Mouse (Mus musculus) CH12.LX (cell line): ENCODE results near the gene Cbr2. TPM values are rescaled to one million over a fixed set of nuclear protein-coding genes. Genes with fewer than 3 reads are reported as not detected.

Experiments
- DNase-seq: peaks from one replicate; pipeline ENCODE4 v3.0.0-alpha.2; 2013; ENCODE audit errors: extremely low read depth
- H3K27ac ChIP-seq: 2 replicates; pipeline ENCODE4 v1.5.1; 2012; ENCODE audit warnings: low read depth, mild to moderate bottlenecking, control low read depth, moderate library complexity; ENCODE audit not compliant: insufficient read depth
- H3K27me3 ChIP-seq: replicated peaks from 2 replicates; pipeline ENCODE3; 2012; ENCODE audit warnings: inconsistent platforms
- H3K36me3 ChIP-seq, 2 experiments: replicated peaks in 1 of 2; 2 replicates each; pipeline versions ENCODE3 to v1.6.1; 2012; ENCODE audit warnings: inconsistent platforms in 1 of 2, low read length in 1 of 2, mild to moderate bottlenecking in 1 of 2, mixed read lengths in 1 of 2, moderate library complexity in 1 of 2; ENCODE audit not compliant: control insufficient read depth in 1 of 2, insufficient read depth in 1 of 2
- H3K4me1 ChIP-seq, 2 experiments: 2 replicates each; pipeline ENCODE4 v1.6.1; 2012; ENCODE audit warnings: inconsistent platforms in 1 of 2, moderate library complexity in 1 of 2; ENCODE audit not compliant: insufficient read depth in 2 of 2, control insufficient read depth in 1 of 2
- H3K4me2 ChIP-seq: 2 replicates; pipeline ENCODE4 v1.6.1; 2012; ENCODE audit warnings: low read depth, mild to moderate bottlenecking, control low read depth; ENCODE audit not compliant: poor library complexity, insufficient read depth, severe bottlenecking
- H3K4me3 ChIP-seq, 3 experiments: fragments of 150-350 bp in 1 of 3; sonication (generic) in 1 of 3; replicated peaks in 1 of 3; 2 replicates each; pipeline versions ENCODE3 to v1.5.1; 2011 to 2012; ENCODE audit warnings: low read depth in 2 of 3, low read length in 2 of 3, mild to moderate bottlenecking in 2 of 3, moderate library complexity in 2 of 3, control low read depth in 1 of 3, improper control_type of control experiment in 1 of 3, inconsistent platforms in 1 of 3, mixed read lengths in 1 of 3; ENCODE audit not compliant: poor library complexity in 1 of 3
- H3K79me2 ChIP-seq: replicated peaks from 2 replicates; pipeline ENCODE4 v1.6.1; 2012; ENCODE audit warnings: mild to moderate bottlenecking, moderate library complexity; ENCODE audit not compliant: control insufficient read depth, poor library complexity, insufficient read depth, severe bottlenecking; ENCODE audit errors: extremely low read depth
- H3K9ac ChIP-seq: 2 replicates; pipeline ENCODE4 v1.6.1; 2012; ENCODE audit warnings: low read depth, mild to moderate bottlenecking, control low read depth, moderate library complexity; ENCODE audit not compliant: insufficient read depth
- H3K9me3 ChIP-seq: replicated peaks from 2 replicates; pipeline ENCODE3; 2012; ENCODE audit warnings: low read length, inconsistent platforms, mixed read lengths
- CHD1 ChIP-seq: IDR thresholded peaks from 2 replicates; pipeline ENCODE4 v1.6.1; 2012; ENCODE audit warnings: low read depth, low read length, improper control_type of control experiment, inconsistent platforms
- CHD2 ChIP-seq: IDR thresholded peaks from 2 replicates; pipeline ENCODE4 v1.6.1; 2011; ENCODE audit warnings: low read length, improper control_type of control experiment
- CTCF ChIP-seq, 2 experiments: IDR thresholded peaks in 1 of 2; conservative IDR thresholded peaks in 1 of 2; 2 replicates each; pipeline ENCODE4 v1.5.1; 2011 to 2012; ENCODE audit warnings: low read depth in 2 of 2, low read length in 2 of 2, improper control_type of control experiment in 1 of 2, inconsistent platforms in 1 of 2, mild to moderate bottlenecking in 1 of 2, moderate library complexity in 1 of 2
- E2F4 ChIP-seq: IDR thresholded peaks from 2 replicates; pipeline ENCODE4 v1.6.1; 2011; ENCODE audit warnings: low read depth, low read length, improper control_type of control experiment; ENCODE audit not compliant: insufficient replicate concordance
- ELF1 ChIP-seq: IDR thresholded peaks from 2 replicates; pipeline ENCODE4 v1.6.1; 2014; ENCODE audit warnings: low read depth, mild to moderate bottlenecking, inconsistent platforms, low read length, improper control_type of control experiment
- GABPA ChIP-seq: IDR thresholded peaks from 2 replicates; pipeline ENCODE4 v1.6.1; 2012; ENCODE audit warnings: low read depth, low read length, improper control_type of control experiment, inconsistent platforms; ENCODE audit not compliant: insufficient replicate concordance
- HCFC1 ChIP-seq: IDR thresholded peaks from 2 replicates; pipeline ENCODE4 v1.6.1; 2012; ENCODE audit warnings: low read depth, mild to moderate bottlenecking, inconsistent platforms, low read length, improper control_type of control experiment
- IRF4 ChIP-seq: IDR thresholded peaks from 2 replicates; pipeline ENCODE4 v1.6.1; 2014; ENCODE audit warnings: low read depth, mild to moderate bottlenecking, inconsistent platforms, low read length, improper control_type of control experiment
- KAT2A ChIP-seq: IDR thresholded peaks from 2 replicates; pipeline ENCODE4 v1.6.1; 2012; ENCODE audit warnings: low read length, improper control_type of control experiment, inconsistent platforms; ENCODE audit not compliant: insufficient replicate concordance
- MYC ChIP-seq: IDR thresholded peaks from 2 replicates; pipeline ENCODE4 v1.6.1; 2011; ENCODE audit warnings: low read depth, mild to moderate bottlenecking, improper control_type of control experiment, low read length
- POLR2AphosphoS2 ChIP-seq: IDR thresholded peaks from 2 replicates; pipeline ENCODE4 v1.6.1; 2011; ENCODE audit warnings: low read depth, low read length, improper control_type of control experiment
- UBTF ChIP-seq: IDR thresholded peaks from 2 replicates; pipeline ENCODE4 v1.6.1; 2012; ENCODE audit warnings: low read depth, mild to moderate bottlenecking, inconsistent platforms, low read length, improper control_type of control experiment, moderate library complexity
- USF2 ChIP-seq: conservative IDR thresholded peaks from 2 replicates; pipeline ENCODE4 v1.6.1; 2011; ENCODE audit warnings: low read depth, low read length, improper control_type of control experiment
- ZMIZ1 ChIP-seq: IDR thresholded peaks from 2 replicates; pipeline ENCODE4 v1.6.1; 2012; ENCODE audit warnings: low read depth, mild to moderate bottlenecking, inconsistent platforms, low read length, improper control_type of control experiment
- ZNF384 ChIP-seq: IDR thresholded peaks from 2 replicates; pipeline ENCODE4 v1.6.1; 2012; ENCODE audit warnings: low read depth, low read length, improper control_type of control experiment, inconsistent platforms
- dilution Hi-C: fragments of 300-500 bp; cut with MboI; formaldehyde crosslinking; loops from 2 replicates; pipeline ENCODE4 v1.14.3; 2020; ENCODE audit warnings: low sequenced_read_pairs; ENCODE audit not compliant: extremely low pct_unique_long_range_greater_than_20kb, extremely low pct_ligation_motif_present
- in situ Hi-C: fragments of 300-500 bp; cut with MboI; formaldehyde crosslinking; loops from 3 replicates; pipeline ENCODE4 v1.14.3; 2019; ENCODE audit warnings: low sequenced_read_pairs, low pct_ligation_motif_present, low pct_unique_long_range_greater_than_20kb, mixed read lengths
- polyA plus RNA-seq: library from polyadenylated mRNA; unstranded; fragments of >175 nt; gene quantifications from 2 replicates; pipeline ENCODE4 v1.2.1, GENCODE M21; 2012; ENCODE audit warnings: low read depth; ENCODE audit not compliant: insufficient read length
- total RNA-seq, 2 experiments: library from RNA; depleted of rRNA; stranded (reverse); fragments of 300-350 nt in 1 of 2; fragments of >200 nt in 1 of 2; gene quantifications; 2 replicates each; pipeline ENCODE4 v1.2.3; 2012 to 2014

Gene Cbr2
- total and polyA plus RNA-seq, 3 experiments: 0.21 TPM; not detected in 2

DNA sequence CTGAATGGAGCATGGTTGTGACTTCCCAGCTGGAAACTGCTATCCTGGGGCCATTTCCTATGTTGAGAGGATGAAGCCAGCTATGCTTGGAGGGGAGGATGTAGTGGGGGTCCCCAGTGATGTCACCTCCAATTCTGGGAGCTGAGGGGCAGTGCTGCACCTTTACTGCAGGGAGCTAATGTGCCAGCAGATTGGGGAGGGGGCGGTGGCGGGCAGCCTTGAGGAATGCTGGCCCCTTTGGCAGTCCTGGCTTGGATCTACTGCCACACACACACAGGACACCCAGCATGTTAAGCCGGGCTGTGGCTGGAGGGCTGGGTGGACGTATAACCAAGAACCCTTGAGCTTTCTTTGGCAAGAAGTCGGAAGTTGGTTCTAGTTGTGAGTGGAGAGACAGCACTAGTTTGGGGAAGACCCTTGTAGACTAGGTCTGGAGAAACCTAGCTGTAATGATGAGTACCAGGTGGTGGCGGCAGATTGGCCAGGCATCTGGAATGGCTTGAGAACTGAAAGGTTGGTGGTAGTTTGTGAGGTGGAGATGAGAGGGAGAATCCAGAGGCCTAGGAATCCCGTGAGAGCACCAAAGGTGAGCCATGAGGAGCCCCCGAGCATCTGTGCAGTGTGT lies 19.8 kb downstream of the Cbr2 start:
- Histone ChIP-seq H3K27ac (no peak overlapping the region), H3K9ac (no peak overlapping the region), H3K4me2 (no peak overlapping the region), H3K27me3 (no peaks in the 10 kb centered on the region), H3K79me2 (no peaks in the 10 kb centered on the region), H3K4me1 (peaks cover 19 to 38% of the 10 kb centered on the region in 2 experiments), H3K36me3 (peaks cover 41 to 75% of the 10 kb centered on the region in 2 experiments), H3K9me3 (no peaks in the 10 kb centered on the region), H3K4me3 (no peak overlapping the region)
- TF ChIP-seq ZMIZ1 (no peak), ZNF384 (no peak), E2F4 (no peak), GABPA (no peak), POLR2AphosphoS2 (0 out of 2 replicates have a peak, but pooled peaks have one; percentile 39), CHD2 (no peak), KAT2A (no peak), USF2 (no peak), UBTF (no peak)
- dilution Hi-C loops: no loop called here
- in situ Hi-C loops: no loop called here
- no peak for DNase-seq

DNA sequence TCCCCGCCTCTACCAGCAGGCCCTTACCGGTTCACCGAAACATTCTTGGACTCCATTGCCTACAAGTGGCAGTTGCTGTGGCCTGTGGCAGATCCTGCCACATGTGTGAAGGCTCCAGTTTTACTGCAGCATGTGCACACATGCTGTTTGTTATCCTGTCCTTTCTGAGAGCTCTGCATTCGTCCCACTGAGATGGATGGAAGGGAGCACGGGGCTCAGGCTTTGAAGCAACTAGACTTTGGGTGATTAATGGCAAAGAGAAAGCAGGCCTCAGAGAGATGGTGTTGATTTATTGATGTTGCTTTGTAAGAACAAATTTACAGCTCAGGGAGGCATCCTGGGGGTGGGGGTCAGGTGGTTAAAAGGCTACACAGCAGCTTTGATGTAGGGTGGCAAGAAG lies 21.2 kb downstream of the Cbr2 start:
- dilution Hi-C loops (no loop called here), in situ Hi-C loops (no loop called here)
- Histone ChIP-seq H3K36me3 (peaks cover 36 to 73% of the 10 kb centered on the region in 2 experiments), H3K27ac (no peak overlapping the region), H3K4me1 (peaks cover 26 to 48% of the 10 kb centered on the region in 2 experiments), H3K79me2 (no peaks in the 10 kb centered on the region), H3K4me2 (no peak overlapping the region), H3K27me3 (no peaks in the 10 kb centered on the region), H3K9me3 (no peaks in the 10 kb centered on the region), H3K4me3 (no peak overlapping the region), H3K9ac (no peak overlapping the region)
- no peak for TF ChIP-seq POLR2AphosphoS2
- no peak for DNase-seq

DNA sequence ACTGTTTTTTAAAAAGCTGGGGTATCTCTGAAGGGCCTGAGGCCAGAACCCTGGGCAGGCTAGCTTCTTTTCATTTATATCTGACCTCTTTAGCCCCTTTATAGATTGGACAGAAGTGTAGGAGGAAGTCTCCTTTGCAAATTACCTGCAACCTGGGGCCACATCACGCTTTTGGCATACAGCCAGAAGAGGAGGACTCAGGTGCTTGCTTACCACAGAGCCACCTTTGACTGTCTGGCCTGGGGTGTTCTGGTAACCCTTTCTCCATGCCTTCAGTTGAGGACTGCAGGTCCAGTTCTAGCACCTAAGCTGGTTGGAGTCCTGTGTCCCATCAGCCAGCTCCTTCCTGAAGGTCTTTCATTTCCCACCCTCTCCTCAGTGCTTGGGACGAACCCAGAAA lies 22.4 kb downstream of the Cbr2 start:
- in situ Hi-C loops (no loop called here), dilution Hi-C loops (no loop called here)
- peaks cover 17 to 47% of the 10 kb centered on the region in 2 experiments for H3K4me1 ChIP-seq
- H3K9ac ChIP-seq: no peak overlapping the region
- TF ChIP-seq HCFC1 (no peak), ELF1 (no peak), CTCF (conservative IDR thresholded peaks at IDR 0.05 in 1 of 2, IDR thresholded peaks at IDR 0.05 in 1 of 2; ENCODE audit: low read depth in 2 of 2, low read length in 2 of 2) (no peak), POLR2AphosphoS2 (no peak), CHD1 (no peak), IRF4 (no peak), MYC (no peak)
- H3K79me2 ChIP-seq: no peaks in the 10 kb centered on the region
- H3K27ac ChIP-seq: no peak overlapping the region
- H3K27me3 ChIP-seq: no peaks in the 10 kb centered on the region
- H3K4me2 ChIP-seq: no peak overlapping the region
- no peak for DNase-seq
- H3K4me3 ChIP-seq: no peak overlapping the region
- no peaks in the 10 kb centered on the region for H3K9me3 ChIP-seq
- peaks cover 32 to 73% of the 10 kb centered on the region in 2 experiments for H3K36me3 ChIP-seq
